Mouse (Mus musculus) left cerebral cortex, adult 8-10 months (tissue): Measurements from ENCODE around the gene Dnmt3a. TPM values are rescaled to one million over a fixed set of nuclear protein-coding genes. Genes with fewer than 3 reads are reported as not detected.
A peak's percentile ranks its signal among the peaks of the same experiment; 100 is the strongest.

Source experiments
- DNase-seq, 2 experiments: peaks; one replicate each; pipeline ENCODE4 v3.0.0; 2022; ENCODE audit warnings: low spot score in 2 of 2
- total RNA-seq, 4 experiments: library from RNA; stranded (reverse); gene quantifications; 2 replicates each; pipeline ENCODE4 v1.2.4; 2022

Dnmt3a gene
- total RNA-seq, 4 experiments from 2014 or later, result 101 to 108 (median 103) TPM

DNA sequence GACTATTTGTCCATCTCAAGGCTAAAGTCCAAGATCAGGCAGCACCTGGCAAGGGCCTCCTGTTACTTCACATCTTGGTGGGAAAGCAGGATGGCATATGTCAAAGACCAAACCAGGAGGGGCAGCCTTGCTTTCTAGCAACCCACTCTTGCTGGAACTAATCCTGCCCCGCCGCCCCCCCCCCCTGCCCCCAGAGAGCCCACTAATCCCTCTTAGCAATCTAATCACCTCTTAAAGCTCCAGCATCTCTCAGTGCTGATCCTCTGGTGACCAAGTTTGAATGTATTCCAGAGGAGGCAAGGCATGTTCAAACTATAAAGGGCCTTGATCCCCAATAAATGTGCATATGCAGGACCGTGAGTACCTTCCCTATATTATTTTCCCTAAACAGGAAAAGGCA lies 18.8 kb upstream of the Dnmt3a start:
- no peak for DNase-seq

DNA sequence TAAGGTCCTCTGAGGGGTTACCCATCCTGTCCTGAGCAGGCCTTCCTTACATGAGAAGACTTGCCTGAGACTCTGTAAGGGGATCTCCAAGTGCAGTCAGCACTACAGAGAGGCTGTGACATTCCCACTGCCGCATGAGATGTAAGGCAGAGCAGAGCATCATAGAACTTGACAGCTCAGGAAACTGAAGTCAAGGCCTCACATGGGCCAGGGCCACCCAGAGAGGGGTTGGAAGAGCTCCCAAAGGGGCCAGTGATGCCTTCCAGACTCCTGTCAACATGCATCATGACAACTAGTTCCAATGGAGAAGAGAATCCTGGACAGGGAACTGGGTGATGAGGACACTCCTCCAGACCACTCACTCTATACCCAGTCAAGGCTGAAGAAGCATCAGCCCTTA lies 18.3 kb upstream of the Dnmt3a start:
- DNase-seq, result no peak

DNA sequence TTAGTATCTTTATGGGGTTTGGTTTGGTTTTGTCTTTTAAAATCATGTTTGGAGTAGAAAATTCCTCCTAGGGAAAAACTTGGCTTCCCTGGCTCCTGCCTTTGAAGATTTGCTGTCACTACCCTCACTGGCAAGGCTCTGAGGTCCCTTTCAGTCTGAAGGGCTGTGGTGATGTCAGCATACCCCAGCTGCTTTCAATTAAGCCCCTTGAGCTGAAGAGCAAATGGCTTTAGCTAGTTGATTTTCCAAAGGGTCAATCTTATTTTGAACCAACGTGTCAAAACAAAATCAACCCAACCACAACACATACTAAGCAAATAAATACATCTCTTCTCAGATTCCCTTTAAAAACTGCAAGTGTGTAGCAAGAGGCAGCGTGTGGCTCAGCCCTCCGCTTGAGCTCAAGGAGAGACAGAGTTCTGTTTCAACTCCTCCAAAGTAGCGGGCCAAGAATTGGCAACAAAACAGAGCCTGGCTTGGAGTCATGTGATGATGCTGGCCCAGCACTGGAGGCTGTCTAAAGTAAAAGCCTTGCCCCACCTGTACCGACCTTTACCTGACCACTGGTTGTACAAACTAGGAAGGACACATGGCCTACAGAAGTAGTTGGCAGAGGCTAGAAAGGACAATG lies 17.3 kb upstream of the Dnmt3a start:
- DNase-seq, result no peak

DNA sequence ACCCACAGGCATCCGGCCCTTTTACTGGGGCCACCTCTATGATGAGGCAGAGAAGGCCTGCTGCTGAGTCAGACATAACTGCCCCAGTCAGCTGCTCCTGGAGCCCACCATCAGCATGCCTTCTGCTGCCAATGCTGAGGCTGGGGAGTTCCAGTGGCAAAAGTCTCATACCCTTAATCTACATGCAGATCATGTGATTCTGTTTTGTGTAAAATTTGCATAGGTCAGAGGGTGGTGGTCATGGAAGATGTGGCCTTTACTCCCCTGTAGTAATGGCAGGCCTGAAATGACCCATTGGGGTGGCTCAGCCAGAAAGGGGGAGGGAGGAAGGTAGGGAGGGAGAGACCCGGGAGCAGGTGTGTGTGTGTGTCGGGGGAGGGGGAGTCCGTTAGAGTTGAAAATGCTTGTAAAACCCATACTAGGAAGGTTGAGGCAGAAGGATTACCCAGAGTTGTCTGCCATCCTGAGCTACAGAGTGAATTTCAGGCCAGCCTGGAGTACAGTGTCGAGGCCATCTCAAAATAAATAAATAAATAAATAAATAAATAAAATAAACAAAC lies 16.1 kb upstream of the Dnmt3a start:
- DNase-seq, result no peak

DNA sequence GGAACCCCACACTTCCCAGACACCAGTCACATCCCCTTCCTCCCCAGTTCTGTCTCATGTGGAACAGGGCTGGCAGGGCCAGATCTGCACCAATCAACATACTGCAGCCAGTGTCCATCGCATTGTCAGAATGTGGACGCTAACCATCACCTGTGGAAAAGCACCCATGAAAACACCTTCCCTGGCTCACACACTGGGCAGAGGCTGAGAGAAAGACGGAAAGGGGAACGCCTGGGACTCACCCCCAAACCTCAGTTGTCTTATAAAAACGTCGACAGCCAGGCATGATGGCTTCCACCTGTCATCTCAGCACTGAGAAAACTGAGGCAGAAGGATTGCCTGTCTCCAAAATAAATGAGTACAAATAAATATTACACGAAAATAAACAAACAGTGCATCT lies 14.6 kb upstream of the Dnmt3a start:
- DNase-seq, result no peak

DNA sequence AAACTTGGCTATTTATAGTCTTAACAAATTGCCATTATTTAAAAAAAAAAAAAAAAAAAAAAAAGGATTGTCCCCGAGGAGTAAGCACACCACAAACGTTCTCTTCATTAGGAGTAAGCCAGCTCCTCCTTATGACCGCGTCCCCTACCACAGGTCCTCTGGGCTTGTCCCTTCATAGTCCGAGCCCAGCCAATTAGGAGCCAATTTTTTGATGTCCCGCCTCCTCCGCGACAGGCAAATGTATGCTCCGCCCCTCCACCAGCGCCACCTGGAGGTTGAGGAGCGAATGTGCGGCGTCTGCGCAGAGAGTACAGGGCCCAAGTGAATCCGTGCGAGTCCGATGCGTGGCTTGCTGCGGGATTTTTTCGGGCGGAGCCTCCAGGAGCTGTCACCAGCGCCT lies 14.1 kb upstream of the Dnmt3a start:
- peak; percentile 89 to 94 for DNase-seq

DNA sequence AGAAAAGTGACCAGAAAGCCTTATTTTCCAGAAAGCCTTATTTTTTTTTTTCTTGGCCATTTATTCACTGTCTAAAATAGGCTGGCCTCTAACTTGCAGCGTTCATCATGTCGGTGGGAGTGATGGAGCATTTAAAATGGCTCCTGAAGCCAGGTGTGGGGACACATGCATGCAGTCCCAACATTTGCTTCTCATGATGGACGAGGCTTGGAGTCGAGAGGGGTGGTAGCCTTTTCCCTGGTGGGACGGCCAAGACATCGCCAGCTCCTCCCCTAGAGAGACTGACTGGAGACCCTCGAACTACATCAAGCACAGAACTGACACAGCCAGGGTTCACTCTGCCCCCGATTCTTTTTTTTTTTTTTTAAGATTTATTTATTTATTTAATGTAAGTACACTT lies 13.6 kb upstream of the Dnmt3a start:
- DNase-seq, result no peak

DNA sequence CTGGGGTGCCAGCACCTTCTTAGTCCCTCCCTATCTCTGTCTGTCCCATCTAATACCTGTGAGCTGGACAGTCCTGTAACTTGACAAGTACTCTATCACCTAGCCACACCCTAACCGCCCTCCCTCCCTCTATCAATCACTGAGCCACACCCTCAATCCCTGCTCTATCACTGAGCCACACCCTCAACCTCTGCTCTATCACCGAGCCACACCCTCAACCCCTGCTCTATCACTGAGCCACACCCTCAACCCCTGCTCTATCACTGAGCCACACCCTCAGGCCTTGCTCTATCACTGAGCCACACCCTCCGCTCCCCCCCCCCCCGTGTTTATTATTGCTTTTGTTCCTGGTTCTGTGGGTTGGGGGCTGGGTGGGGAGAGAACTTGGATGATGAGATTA lies 10.2 kb upstream of the Dnmt3a start:
- no peak for DNase-seq

DNA sequence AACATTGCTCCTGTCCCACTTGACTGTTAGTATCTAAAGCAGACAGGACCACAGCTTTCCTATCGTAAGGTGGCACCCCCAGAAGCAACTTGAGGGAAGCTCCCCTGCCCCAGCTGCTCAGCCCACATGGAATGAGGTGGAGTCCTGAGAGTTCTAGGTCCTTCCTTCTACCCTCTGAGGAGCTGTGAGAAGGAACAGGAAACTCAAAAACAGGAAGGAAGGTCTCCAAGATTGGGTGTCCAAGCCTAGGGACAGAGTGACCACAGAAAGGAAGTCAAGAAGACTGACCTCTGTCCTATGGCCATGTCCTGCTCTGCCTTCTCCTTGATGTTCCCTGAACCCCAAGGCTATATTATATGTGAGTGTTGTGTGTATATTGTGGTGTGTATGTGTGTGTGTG lies 6.3 kb upstream of the Dnmt3a start:
- no peak for DNase-seq

DNA sequence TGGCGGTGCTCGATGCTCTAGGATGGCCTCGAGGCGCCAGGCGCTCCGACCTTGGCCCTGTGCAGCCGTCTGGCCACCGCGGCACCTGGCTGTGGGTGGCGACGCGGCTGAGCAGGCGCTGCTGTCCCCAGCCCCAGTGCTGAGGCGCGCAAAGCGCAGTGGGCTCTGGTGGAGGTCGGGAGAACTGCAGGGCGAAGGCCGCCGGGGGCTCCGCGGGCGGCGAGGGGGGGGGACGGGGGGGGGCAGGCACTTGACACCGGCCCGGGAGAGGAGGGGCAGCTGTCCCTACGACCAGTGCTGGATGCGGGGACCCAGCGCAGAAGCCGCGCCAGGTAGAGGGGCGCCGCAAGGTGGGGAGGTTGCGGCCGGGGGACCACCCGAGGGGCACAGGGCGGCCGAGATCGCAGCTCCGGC lies 471 bp downstream of the Dnmt3a start:
- no peak for DNase-seq

DNA sequence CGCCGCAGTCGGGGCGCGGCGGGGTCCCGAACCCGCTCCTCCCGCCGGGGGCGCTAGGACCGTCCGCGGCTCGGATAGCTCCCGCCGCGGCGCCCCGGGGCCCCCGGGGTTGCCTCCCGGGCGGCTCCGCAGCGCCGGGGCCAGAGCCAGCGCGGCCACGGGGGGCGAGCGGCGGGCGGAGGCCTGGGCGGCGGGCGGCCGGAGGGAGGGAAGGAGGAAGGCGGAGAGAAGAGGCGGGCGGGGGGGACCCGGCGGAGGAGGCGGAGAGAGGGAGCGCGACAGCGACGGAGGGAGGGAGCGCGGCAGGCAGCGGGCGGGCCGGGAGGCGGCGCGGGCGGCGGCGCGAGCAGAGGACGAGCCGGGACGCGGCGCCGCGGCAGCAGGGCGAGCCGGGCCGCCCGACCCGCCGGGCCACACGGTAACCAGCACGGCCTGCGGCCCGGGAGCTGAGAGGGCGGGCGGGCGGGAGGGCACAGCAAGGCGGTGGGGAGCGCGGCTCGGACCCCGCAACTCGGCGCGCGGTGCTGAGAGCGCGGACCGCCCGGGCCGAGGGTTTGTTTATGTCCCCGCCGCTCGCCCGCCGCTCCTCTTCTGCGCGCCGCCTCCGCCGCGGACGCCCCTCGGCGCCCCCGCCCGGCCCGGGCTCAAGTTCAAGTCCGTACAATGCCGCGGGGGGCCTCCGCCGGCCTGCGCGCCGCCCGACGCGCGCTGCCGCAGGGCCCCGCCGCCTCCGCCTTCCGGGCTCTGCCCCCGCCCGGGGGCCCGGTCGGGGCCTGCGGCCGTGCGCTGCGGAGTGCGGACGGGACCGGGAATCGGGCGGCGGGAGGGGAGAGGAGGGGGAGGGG lies 1.1 kb downstream of the Dnmt3a start:
- no peak for DNase-seq

DNA sequence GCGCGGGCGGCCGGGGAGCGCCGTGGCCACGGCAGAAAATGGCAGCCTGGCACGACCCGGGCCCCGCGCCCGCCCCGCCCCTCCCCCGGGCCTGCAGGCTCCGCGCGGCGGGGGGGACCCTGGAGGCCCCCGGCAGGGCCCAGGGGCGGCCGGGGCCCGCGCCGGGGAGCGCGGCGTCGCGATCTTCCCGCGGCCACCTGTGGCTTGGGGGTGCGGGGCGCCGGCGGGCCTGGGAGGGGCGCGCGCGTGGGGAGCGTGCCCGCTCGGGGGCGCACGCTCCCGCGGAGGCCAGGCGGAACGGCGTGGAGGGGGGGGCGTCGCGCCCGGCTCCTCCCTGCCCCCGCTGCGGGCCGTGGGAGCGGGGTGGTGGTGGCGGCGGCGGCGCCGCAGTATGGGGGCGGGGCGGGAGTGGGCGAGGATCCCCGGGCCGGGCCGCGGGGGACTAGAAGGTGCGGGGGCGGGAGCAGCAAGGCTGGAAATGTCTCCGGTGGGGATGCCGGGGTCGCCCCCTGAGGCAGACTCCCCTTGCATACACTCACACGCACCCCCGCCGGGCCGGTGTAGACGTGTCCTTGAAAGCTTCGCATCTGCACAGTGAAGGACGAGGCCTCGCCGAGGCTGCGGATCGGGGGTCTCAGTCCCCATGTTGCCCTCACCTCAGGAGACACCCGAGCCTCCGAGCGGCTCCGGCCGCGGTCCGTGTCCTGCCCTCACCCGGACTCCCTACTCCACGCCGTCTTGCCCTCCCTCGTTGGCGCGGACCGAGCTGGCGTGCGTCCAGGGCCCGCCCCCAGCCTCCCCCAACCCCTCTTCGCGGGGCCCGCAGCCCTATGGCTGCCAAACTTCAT lies 2.0 kb downstream of the Dnmt3a start:
- peak in 1 of 2 experiments; percentile 78 for DNase-seq

DNA sequence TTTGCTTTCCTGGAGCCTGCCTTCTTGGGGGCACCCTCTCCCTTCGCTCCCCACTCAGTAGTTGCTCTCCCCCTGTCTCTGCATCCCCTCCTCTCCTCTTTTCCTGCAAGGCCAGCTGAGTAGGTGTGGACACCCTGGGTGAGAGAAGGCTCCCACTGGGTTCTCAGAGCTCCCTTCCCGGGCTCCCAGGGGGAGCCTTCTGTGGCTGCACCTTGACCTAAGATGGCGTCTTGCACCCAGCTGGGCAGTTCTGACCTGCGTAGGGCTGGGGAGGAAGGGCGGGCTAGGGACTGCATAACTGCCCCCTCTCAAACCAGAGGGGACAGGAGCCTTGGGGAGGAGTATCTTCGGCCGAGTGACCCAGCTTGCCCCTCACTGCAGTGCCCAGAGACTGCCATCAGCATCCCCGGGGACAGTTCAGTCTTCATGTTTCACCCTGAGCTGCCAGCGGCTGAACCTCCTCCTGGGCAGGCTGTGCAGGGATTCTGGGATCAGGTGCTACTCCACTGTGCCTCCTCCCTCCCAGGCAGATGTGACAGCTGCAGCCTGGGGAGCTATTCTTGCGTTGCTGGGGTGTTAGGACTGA lies 2.7 kb downstream of the Dnmt3a start:
- no peak for DNase-seq

DNA sequence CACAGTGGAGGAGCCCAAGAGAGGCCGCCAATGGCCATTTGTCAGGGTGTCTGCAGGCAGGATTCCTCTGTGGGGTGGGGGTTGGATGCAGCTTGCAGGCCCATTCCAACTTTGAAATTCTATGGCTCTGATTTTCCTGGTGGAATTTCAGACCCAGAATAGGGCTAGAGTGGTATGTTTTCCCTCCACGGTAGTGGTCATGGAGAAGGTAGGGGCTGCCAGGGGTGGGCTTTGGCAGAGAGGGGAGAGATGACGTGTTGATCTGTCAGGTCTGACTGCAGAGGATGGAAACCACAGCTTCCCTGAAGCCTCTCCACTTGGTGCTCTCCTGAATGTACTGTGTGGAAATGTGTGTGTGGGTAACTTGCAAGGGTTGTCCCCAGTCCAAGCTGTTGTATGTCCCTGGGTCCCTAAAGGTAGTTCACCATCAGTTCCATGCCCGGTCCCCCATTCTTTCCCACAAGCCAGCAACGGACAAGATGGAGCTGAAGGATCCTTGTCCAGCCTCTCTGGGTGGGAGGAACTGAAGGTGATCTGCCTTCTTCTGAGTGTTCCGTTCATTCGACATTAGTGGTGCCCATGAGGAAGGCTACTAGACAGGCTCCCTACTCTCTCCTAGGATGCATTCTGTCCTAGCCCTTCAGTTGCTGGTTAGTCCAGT lies 3.8 kb downstream of the Dnmt3a start:
- no peak for DNase-seq

DNA sequence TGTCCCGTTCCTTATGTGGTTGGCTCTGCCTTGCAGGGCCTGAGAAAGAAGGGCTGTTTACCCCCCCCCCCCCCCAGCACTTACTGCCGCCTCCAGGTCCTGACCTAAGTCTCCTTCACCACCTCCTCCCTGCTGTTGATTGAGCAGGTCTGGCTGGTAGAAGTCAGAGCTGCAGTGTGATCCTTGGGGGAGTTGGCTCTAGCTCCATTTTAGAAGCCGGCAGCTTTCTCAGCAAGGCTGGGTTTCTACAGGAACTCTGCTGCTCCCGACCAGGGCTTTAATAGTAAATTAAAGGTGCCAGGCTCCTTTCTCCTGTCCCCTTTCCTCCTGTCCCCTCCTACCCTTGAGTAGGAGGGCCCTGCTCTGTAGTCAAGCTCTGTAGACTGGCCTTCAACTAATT lies 4.6 kb downstream of the Dnmt3a start:
- no peak for DNase-seq

DNA sequence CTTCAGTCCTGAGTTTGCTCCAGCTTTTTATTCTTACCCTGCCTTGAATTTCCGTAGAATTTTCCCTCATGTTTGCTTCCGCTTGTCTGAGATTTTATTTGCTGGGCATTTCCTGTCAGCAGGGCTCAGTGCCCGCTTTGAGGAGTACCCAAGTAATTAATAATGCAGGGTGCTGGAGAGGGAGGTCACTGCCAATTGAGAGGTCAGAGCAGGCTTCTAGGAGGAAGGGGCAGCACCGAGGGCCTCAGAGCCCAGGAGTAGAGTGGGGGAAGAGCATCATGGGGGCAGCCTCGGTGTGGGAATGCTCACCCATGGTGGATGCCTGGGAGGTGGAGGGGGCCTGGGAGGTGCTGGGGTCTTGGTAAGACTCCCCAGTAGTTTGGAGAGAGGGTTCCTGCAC lies 5.8 kb downstream of the Dnmt3a start:
- DNase-seq, result no peak

DNA sequence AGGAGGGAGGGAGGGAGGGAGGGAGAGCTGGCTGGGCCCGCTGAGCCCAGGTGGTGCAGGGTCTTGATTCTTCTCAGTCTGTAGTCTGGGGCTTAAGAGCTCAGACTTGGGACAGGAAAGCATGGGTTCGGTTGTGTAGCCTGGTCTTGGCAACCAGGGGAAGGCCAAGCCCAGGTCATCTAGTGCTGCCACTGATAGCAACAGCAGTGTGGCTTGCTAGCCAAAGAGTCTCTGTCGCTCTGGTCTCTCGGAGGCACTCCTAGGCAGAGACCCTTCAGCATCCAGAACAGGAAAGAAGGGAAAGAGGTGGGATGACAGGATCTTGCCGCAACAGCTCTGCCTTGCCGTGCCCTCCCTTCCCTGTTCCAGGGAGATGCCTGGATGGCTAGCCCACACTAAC lies 6.4 kb downstream of the Dnmt3a start:
- DNase-seq, result no peak

DNA sequence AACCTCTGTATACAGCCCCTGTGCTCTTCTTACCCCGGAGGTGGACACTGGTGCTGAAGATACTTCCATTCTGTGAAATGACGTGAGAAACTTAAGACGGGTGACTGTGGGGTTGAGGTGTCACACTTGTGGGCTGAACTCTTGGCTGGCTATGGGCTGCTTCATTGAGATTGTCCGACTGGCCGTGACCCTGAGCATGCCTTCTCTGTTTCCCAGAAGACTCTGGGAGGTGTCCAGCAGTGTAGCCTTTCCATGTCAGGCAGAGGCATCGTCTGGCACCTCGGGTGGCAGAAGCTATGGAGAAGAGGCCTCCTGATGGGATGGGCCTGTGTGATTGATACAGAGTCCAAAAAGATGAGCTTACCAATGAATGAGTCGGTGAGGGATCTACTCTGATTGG lies 7.3 kb downstream of the Dnmt3a start:
- DNase-seq, result no peak

DNA sequence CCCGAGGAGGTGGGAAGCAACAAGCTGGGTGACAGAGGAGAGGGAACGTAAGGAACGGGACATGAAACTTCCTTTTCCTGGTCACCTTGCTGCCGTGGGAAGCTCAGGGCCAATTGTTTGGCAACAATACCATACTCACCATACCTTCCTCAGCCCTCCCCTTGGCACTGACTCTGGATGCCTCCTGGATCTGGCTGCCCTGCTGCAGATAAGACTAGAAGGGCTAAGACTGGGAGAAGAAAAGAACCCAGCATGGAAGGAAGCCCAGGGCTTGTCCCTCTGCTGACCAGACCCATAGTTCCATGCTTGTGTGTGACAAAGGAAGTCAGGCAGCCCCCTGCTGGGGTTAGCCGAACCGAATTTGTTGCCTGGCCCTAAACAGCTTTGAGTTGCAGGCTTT lies 9.6 kb downstream of the Dnmt3a start:
- no peak for DNase-seq

DNA sequence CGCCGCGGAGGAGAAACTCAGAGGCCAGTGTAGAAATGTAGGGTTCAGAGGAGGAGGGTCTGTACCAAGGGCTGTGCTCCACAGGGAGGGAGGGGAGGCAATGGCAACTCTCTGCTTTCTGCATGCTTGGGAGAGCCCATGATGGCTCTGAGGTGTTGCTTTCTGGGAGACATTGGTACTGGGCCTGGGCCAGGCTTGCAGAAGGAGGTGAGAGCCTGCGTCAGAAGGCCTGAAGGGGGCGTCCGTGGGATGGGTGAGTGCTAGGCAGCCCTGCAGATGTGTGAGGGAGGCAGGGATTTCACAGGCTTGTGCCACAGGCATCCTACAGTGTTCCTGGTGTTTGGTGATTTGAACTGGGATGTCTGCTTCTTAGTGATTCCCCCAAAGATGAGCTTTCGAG lies 11.2 kb downstream of the Dnmt3a start:
- peak in 1 of 2 experiments; percentile 83 for DNase-seq

DNA sequence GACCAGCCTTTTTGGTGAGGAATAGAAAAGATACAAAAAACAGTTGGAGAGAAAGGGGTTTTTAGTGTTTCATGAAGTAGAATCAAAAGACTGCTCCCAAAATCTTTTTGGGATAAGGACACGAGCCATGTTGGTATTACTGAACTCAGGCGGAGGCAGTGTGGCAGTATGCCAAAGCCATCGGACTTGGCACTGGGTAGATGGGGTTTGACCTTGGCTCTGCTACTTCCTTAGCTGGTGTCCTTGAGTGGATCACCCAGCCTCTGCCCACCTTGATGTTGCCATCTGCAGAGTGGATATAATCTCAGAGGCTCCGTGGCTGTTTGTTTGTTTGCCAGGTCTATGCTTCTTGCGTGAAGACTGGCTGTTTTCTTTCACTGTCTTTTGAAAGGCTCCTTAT lies 11.8 kb downstream of the Dnmt3a start:
- DNase-seq, result no peak
